Mouse (Mus musculus) fibroblast of lung, adult 2 months (primary cell): ENCODE measurements around the gene Stub1.

Experiments
- DNase-seq: peaks from one replicate; pipeline ENCODE4 v3.0.0-alpha.2; 2011; ENCODE audit warnings: low read depth

The Stub1 gene

DNA sequence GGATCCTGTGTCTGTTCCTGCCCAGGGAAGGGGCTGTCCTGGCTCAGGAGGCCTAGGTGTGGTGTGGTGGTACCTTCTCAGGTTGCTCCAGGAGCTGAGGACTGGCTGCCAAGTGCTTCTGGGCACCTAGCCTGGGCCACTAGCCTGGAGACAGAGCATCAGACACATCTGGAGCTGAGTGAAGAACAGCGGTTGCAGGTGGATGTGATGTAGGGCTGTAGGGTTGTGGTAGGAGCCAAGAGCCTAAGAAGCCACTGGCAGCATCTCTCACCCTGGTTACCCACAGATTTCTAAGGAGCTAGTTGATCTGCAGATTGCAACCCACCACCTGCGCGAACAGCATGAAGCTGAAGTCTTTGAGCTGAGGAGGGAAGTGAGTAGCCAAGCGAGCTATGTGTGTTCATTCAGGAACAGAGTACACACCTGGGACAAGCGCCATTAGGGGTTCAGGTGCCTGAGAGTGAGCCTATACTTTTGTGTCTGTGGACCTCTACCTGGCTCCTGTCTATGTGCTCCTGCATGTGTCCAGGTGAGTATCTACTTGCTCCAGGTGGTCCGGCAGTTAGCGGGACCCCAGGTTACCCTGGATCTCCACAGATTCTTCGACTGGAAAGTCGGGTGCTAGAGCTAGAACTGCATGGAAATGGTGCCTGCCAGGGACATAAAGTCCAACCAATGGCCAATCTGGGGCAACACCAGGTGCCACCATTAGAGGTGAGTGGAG, 46.3 kb downstream of the Stub1 start:
- no peak for DNase-seq

DNA sequence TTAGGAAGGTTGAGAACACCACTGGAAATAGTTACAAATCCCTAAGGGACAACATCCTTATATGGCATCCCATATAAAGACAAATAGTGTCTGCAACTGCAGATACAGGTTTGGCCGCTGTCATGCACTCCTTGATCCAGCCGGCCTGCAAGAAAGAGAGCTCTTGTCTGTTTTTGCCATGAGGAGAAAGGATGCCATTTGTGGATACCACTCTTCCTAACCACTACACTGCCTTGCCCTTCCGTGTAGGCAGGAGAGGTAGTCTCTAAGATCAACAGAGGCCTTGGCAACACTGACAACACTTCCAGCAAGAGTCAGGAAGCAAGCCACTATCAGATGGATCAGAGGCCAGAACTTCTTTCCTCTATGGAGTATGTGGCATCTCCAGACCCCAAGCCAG, 46.9 kb downstream of the Stub1 start, which contains the start of gene Ccdc78:
Gene Ccdc78, plus strand, starts transcription at position 301 of the 400 bp plus-strand sequence.
- DNase-seq: no peak

DNA sequence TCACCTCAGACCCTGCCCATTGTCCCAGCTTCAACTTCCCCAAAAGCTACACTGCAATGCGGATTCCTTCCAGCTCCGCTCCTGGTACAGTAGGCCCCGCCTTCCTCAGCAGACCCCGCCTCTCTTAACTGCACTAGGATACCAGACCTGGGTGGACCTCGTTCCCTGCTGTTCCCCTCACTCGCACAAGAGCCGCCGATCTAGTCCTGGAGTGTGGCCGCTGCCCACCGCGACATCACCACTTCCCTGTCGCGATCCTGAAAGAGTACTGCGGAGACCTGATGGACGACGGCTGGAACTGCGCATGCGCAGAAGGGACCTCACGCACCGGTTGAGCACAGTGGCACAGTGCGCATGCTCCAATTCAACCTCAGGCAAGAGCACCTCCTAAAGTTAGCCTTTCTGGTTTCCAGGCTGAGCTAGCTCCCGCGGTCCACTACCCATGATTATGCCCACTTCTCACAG, 47.9 kb downstream of the Stub1 start, which contains the start of gene Haghl:
Gene Haghl, minus strand, starts transcription at position 393 of the 465 bp plus-strand sequence.
- peak; percentile 88 for DNase-seq

DNA sequence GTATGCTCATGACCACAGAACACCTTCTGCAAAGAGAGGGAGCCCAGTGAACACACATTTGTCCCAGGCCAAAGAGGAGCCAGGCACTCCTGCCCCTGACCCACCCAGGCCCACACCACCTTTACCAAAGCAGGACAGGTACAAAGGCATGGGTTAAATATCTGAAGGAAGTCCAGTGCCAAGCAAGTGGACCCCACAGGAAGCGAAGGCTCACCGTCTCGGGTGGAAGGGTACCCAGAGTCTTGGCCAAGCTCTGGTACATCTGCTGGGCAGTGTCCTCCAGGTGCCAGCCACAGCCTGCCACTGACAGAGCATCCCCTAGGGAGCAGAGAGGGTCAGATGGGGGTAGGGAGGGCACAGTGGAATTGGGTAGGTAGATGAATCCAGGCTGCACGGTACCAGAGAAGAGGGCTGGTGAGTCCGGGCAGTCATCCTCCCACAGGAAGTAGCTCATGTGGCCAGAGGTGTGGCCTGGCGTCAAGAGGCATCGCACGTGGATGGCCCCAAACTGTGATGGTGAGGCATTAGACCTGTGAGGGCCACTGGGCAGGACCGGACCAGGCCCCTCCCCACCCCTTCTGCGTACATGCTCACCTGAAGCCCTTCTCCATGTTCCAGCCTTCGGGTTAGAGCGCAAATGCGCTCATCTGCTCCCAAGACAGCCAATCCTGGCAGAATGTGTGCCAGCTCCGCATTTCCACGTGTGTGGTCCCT, 49.2 kb downstream of the Stub1 start:
- no peak for DNase-seq

DNA sequence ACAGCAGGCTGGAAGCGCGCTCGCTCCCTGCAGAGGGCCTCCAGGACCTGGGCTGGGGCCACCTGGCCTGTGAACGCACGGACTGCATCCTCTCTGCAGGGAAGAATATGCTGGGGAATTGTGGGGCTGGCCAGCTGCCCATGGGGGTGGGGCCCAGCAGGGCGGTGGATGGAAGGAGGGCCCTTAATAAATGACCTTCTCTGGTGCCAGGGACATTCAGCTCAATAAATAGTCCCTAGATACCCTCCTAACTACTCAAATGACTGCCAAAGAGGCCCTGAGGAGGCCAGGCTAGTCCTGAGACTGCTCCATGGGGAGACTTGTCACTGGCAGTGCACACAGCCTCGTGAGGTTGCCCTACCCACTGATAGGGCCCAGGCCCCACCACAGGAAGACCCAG, 50.1 kb downstream of the Stub1 start:
- no peak for DNase-seq

DNA sequence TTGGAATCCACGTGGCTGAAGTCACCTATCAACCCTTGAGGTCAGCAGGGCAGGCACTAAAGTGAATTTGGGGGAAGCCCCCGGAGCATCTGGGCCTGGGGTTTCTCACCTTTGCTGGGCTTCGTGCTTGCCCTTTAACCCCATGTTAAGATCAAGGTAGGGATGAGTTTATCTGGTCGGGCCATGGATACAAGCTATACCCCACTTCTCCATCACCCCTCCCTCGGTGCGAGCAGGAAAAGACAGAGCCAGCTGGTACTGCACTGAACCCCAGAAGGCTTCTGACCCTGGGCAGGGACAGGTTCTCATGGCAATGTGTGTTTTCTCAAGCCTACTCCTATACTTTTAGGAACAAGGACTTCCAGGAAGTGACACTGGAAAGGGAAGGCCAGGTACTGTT, 51.9 kb downstream of the Stub1 start:
- no peak for DNase-seq
